Mouse (Mus musculus) thymus, postnatal 14 days (tissue): ENCODE results near the gene Faim2.

ENCODE experiments used
- DNase-seq: peaks from one replicate; pipeline ENCODE4 v3.0.0; 2021

The Faim2 gene

GRCm38 (mm10) chr15:99505324-99506095 is 22.5 kb downstream of the Faim2 start:
- no peak for DNase-seq

DNA sequence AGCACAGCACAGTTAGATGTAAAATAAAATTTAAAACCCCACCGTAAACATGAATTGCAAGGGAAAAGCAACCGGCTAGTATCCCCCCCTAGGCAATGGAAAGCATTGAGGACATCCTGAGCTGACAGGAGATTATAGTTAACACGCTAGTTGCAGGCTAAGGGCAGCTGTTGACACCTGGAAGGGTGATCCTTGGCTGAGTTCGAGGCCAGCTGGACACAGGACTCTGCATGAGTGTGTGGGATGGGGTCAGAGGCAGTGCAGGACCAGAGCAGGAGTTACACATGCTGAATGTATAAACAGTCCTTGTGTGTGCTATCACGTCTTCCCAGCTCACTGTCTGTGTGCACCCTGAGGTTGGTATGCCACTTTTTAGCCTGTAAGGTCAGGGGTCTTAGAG is 24.7 kb downstream of the Faim2 start:
- DNase-seq = no peak

DNA sequence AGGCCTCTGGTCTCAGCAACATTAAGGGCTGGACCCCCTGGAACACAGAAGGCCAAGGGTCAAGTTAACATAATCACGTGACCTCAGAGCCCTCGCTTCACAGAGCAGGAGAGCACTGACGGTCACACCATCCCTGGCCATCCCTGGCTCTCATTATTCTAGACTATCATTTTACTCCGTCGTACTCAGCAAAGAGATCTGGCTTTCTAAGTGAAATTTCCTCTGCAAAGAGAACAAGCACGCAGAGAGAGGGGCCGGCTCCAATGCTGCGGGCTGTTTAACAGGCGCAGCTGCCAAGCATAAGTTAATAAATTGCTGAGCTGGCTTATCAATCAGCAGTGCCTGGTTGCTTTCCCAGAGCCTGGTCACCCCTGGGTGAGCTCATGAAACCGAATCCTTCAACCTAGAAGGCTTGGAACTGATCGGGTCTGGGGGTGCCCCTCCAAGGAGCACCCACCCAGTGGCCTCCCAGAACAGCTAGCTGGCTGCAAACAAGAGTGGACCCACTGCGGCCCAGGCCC is 25.6 kb downstream of the Faim2 start:
- no peak for DNase-seq

GRCm38 (mm10) chr15:99501292-99502260 is 26.4 kb downstream of the Faim2 start:
- DNase-seq = no peak

DNA sequence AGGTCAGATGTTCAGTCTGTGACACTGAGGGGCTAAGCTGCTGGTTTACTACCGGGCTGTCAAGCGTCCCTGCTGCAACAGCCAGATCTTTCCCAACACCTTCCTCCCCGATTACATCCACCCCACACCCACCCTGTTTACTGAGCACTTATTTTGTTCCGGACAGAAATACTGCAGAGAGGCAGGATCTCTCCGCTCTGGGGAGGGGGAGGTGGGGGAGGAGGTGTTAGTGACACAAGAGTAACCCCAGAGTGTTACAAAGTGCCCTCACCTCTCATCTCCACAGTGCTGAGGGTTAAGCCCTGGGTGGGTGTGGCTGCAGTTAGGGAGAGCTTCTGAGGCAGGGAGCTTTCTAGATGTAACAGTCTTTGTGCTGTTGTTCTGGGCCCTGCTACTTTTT is 27.6 kb downstream of the Faim2 start:
- DNase-seq = no peak

GRCm38 (mm10) chr15:99499726-99500125 is 28.2 kb downstream of the Faim2 start:
- no peak for DNase-seq

DNA sequence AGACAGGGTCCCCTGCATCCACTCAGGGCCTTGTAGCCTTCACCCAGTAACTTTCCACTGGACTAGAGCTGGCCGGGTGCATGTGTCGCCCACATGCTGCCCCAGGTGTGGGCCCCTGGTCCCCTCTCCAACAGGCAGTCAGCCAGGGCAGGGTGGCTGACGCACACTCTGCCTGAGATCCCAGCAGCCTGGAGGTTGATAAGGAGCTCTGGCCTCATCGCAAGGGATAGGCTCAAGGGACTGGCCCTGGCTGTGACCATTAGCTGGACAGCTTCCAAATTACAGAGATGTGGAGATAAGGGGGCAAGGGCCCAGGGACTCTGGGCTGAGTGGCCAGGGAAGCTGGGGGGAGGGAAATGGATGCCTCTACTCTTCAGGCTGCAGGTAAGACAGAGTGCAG is 29.2 kb downstream of the Faim2 start:
- DNase-seq = no peak

DNA sequence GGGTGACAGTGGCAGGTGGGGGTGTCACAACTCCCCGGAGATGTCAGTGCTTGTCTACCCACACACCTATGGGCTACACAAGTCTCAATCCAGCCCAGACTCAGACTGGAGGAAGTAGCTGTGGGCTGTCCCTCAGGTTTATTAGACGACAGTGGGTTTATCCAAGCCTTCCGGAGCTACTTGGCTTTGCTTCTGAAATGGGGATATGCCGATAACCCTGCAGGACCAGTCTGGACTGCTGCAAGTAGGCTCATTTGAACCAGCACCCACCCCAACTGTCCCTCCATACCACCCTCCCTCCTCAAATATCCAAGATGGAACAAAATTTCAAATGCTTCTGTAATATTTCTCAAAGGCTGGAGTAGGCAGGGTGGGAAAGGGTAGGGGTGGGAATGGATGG is 29.6 kb downstream of the Faim2 start:
- no peak for DNase-seq

- no peak for DNase-seq
These were observed 30.3 kb downstream of the Faim2 start for GRCm38 (mm10) chr15:99497527-99498242.

- peak; percentile 44 for DNase-seq
These were observed 30.9 kb downstream of the Faim2 start for GRCm38 (mm10) chr15:99497061-99497460.

DNA sequence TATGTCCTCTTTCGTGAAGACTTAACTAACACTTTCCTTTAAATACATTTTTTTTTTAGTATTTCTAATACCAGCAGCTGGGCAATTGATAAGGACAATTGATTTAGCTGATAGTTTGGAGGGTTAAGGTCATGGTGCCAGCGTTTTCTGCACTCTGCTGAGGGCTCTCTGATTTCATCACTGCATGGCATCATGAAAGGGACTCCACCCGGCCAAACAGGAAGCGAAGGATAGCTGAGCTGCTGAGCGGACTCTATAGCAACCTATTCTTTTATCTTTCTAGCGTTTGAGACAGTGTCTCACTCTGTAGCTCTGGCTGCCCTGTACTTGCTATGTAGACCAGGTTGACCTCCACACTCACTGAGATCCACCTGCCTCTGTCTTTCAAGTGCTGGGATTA is 43.2 kb downstream of the Faim2 start:
- DNase-seq = no peak

DNA sequence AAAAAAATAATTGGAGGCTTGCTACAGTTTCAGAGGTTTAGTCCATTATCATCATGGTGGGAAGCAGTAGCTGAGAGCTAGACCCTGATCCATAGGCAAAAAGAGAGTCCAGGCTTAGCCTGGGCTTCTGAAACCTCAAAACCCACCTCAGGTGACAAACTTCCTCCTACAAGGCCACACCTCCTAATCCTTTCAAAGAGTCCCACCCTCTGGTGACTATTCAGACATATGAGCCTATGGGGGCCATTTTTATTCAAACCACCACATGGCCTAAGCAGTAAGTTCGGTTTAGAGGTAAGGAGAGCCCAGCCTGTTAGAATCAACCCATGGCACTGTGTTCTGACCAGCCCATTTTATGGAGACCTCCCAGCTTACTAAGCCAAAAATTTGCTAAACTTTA is 52.2 kb downstream of the Faim2 start:
- no peak for DNase-seq

- DNase-seq = peak; percentile 95
These were observed 53.4 kb downstream of the Faim2 start, which contains the start of gene Bcdin3d for GRCm38 (mm10) chr15:99474576-99474926. Bcdin3d (minus strand) TSS chr15:99474730.

DNA sequence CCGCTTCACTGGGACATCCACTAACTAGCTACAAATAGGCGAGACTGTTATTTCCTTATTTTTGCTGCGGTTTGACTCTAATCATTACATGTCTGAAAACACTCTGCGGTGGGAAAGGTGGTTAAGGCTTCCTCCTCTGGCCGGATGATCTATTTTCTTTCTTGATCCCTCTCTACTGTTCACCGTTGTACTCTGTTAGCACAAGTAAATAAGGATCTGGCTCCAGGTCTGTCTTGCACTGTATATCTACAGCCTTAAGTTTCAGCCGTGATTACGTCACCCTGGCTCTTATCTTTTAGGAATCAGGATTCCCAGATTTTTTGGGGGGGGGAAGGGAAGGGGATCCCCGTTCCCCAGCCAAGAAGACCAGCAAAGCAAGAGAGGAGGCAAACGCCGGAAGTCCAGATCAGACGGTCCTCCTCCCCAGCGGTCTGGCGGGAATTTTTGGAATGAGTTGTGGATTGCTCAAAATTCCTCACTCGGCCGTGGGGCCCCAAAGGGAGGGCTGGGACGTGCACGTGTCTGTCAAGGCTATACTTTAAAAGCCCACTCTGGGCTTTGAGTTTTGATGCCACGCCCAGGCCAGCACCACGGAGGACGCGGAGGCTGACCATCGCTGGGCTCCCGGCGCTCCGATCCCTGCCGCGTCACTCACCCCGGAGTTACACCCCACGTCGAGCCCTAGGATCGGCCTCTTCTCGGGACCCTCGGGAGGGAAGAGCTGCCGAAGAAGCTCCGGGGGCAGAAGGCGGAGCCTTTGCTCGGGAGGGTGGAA is 54.0 kb downstream of the Faim2 start:
- DNase-seq = no peak

DNA sequence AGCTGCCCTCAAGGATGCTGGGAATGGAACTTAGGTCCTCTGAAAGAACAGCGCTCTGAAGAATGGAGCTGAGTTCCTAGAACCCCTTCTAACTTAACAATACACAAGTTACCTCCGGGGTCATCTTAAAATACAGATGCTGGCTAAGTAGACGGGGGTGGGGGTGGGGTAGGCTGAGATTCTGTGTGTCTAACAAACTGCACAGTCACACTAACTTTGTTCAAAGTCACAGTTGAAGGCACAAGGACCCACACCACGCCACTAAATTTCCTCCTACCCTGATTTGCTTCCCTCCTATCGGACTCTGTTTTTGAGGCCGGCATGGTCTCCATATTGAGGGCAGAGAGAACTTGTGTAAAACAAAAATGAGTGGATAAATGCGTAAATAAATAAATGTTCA is 55.0 kb downstream of the Faim2 start:
- DNase-seq = no peak

DNA sequence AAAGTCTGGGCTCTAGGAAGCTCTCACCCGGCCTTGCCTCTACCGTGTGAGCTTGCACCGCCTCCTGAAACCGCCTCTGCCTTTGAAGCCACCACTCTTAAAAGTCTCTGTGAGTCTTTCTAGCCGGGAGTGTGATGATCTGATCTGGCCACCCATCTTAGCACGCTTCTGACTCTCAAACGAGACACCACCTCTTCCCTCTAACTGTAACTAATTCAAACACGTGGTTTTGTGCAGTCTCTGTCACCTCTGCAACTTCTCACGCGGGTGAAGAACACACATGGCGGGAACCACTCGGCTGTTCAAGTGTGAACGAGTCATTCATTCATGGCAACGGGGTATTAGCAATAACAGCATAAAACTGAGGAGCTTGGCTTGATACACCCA is 56.3 kb downstream of the Faim2 start:
- DNase-seq = no peak

GRCm38 (mm10) chr15:99470971-99471676 is 56.8 kb downstream of the Faim2 start:
- peak; percentile 55 for DNase-seq

GRCm38 (mm10) chr15:99470224-99470761 is 57.7 kb downstream of the Faim2 start:
- DNase-seq = no peak

DNA sequence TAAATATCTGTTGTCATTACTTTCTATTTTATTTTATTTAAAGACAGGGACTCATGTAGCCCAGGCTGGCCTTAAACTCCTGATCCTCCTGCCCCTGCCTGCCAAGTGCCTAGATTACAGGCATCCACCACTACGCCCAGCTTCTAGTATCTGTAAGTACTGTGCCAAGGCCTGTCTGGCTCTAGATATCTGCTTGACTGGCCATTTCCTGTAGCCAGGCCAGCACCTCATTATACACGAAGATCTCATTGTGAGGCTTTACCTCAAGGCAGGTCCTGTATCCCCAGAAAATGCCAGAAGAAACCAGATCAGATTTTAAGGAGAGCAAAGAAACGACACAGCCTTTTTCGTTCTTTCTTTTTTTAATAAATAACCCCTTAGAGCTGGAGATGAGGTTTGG is 58.2 kb downstream of the Faim2 start:
- no peak for DNase-seq

DNA sequence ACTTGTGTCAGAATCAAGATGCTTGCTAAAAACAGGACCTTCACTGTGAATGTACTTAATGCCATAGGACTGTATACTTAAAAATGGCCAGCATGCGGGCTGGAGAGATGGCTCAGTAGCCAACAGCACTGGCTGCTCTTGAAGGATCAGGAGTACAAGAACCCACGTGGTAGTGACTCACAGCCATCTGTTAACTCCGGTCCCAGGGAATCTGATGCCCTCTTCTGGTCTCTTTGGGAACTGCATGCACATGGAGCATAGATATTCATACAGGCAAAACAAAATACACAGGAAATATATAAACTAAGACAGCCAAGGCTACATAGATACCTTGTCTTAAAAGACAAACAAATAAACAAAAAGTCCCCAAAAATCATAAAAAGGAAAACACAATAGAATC is 58.9 kb downstream of the Faim2 start:
- peak; percentile 83 for DNase-seq

DNA sequence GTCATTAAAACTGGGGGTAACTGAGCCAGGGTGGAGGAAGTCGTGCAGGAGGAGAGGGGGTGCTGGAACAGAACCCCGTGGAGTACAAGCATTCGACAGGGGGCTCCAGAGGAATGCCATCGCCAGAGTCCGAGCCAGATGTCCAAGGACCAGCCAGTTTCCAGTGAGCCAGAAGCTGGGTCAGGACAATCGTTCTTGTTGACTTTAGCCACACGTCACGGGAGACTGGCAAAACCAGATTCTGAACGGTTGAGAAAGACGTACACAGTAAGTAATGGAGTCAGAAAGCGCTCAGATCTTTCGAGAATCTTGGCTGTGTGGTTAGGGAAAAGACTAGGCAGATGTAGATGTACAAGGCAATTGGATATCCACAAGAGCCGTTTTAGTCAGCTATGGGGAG is 64.8 kb downstream of the Faim2 start:
- DNase-seq = no peak
